Mouse (Mus musculus) testis, adult 2 months (tissue): ENCODE results near the gene Celf3. TPM values are rescaled to one million over a fixed set of nuclear protein-coding genes. Genes with fewer than 3 reads are reported as not detected.

Experiments
- H3K27ac ChIP-seq: fragments of 200-500 bp; 2 replicates; pipeline ENCODE4 v1.5.1; 2012; ENCODE audit warnings: low read depth, low read length; ENCODE audit not compliant: control insufficient read depth, insufficient read depth
- H3K27me3 ChIP-seq: fragments of 200-500 bp; 2 replicates; pipeline ENCODE4 v1.6.1; 2012; ENCODE audit warnings: mild to moderate bottlenecking, low read length, moderate library complexity; ENCODE audit not compliant: control insufficient read depth, insufficient read depth
- H3K36me3 ChIP-seq: fragments of 200-500 bp; 2 replicates; pipeline ENCODE4 v1.6.1; 2012; ENCODE audit warnings: mild to moderate bottlenecking, low read length; ENCODE audit not compliant: control insufficient read depth, insufficient read depth
- H3K4me1 ChIP-seq: fragments of 200-500 bp; 2 replicates; pipeline ENCODE4 v1.6.1; 2012; ENCODE audit warnings: low read length; ENCODE audit not compliant: control insufficient read depth, insufficient read depth
- H3K4me3 ChIP-seq: fragments of 200-500 bp; 2 replicates; pipeline ENCODE4 v1.5.1; 2012; ENCODE audit warnings: low read depth, mild to moderate bottlenecking, low read length, moderate library complexity, mixed read lengths; ENCODE audit not compliant: control insufficient read depth
- CTCF ChIP-seq: fragments of 200-500 bp; IDR thresholded peaks from 2 replicates; pipeline ENCODE4 v1.5.1; 2012; ENCODE audit warnings: low read depth, mild to moderate bottlenecking, inconsistent platforms, low read length, moderate library complexity; ENCODE audit not compliant: control insufficient read depth, insufficient read depth, insufficient replicate concordance
- POLR2A ChIP-seq: fragments of 200-500 bp; IDR thresholded peaks from 2 replicates; pipeline ENCODE4 v1.6.1; 2012; ENCODE audit warnings: low read depth, mild to moderate bottlenecking, inconsistent platforms, low read length, moderate library complexity; ENCODE audit not compliant: control insufficient read depth
- polyA plus RNA-seq: library from polyadenylated mRNA; depleted of rRNA; stranded (reverse); fragments of >200 nt; gene quantifications from 2 replicates; pipeline ENCODE4 v1.2.3, GENCODE M21; 2012

Celf3 gene
- polyA plus RNA-seq, 1 experiment: 256 TPM

DNA sequence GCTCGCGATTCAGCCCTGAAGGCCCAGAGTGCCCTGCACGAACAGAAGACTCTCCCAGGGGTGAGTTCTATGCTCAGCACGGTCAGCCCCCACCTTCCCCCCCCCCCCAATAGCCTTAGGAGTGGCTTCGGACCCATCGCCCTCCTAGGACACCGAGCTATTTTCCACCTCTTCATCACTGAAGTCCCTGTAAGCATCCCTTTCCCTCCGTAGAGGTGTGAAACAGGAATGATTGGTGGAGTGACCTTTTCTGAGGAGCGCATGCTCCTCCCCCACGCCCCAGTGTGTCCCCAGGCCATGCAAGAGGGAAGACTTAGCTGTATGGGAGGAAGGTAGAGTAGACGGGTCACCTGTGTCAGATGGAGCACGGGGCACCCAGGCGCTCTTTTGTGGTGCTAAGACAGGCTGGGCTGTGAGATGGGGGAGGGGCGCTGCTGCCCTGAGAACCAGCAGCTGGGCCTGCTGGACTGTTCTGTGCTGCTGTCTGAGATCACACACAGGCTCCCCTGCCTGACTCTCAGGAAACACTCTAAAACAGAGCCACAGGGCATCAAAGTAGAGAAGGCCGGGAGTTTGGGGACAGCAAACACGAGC is 2.3 kb downstream of the Celf3 start, which contains the start of gene Riiad1:
Riiad1 (minus strand) TSS at position 51 of the 594 bp plus-strand sequence.
- TF ChIP-seq CTCF (no peak), POLR2A (no peak)
- Histone ChIP-seq H3K4me3 (peak within 1 kb of the TSS; percentile 86), H3K36me3 (no peaks in the 10 kb centered on the region), H3K4me1 (peaks cover 9% of the 10 kb centered on the region), H3K27ac (no peak within 1 kb of the TSS), H3K27me3 (no peaks in the 10 kb centered on the region)

DNA sequence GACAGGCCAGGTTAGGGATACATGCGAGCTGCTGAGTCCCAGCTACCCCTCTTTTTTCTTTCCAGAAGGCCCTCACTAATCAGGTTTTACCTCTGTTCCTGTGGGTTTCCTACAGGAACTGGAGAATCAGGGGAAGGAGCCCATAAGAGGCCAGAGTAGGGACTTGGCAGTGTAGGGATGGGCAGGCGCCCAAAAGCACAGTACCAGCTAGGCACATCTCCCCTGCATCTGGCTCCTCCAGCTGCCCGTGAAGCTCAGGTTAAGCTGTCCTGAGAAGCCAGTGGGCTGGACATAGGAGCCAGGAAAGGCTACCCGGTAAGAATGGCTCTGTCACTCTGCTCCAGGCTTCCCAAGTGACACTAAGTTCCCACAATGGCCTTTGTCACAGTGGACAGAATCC is 3.3 kb downstream of the Celf3 start:
- Histone ChIP-seq H3K36me3 (no peaks in the 10 kb centered on the region), H3K4me3 (peak overlapping the region; percentile 86), H3K4me1 (peaks cover 9% of the 10 kb centered on the region), H3K27me3 (no peaks in the 10 kb centered on the region), H3K27ac (no peak overlapping the region)
- no peak for TF ChIP-seq POLR2A
- no peak for TF ChIP-seq CTCF

DNA sequence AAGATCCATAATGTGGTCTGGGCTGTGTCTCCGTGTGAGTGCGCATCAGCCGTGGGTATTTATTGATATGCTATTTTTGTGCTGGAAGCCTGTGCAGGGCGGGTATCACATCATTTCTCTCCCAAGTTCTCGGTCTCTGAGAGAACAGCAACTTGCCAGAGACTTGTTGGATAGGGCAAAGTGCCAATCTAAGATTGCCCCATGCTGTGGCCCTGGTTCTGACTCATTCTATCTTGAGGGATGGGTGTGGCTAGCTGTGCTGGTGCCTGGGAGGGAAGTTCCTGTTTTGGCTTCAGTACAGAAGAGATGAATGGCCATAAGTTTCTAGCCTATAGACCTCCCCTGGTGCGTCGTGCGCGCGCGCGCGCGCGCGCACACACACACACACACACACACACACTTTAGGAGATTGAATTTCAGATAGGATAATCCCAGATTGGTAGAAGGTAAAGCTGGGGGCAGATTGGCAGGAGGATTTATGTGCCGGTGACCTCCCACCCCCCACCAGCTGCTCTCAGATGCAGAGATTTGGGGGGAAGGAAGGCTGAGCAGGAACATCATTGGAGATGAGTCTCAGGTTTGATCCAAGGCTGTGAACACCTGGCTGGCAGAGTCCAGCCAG is 4.8 kb downstream of the Celf3 start:
- Histone ChIP-seq H3K27ac (0 out of 2 replicates have a peak overlapping the region, but pooled peaks have one; percentile 30), H3K27me3 (no peaks in the 10 kb centered on the region), H3K36me3 (no peaks in the 10 kb centered on the region), H3K4me1 (peaks cover 9% of the 10 kb centered on the region), H3K4me3 (peak overlapping the region; percentile 83)
- TF ChIP-seq CTCF (no peak), POLR2A (no peak)

DNA sequence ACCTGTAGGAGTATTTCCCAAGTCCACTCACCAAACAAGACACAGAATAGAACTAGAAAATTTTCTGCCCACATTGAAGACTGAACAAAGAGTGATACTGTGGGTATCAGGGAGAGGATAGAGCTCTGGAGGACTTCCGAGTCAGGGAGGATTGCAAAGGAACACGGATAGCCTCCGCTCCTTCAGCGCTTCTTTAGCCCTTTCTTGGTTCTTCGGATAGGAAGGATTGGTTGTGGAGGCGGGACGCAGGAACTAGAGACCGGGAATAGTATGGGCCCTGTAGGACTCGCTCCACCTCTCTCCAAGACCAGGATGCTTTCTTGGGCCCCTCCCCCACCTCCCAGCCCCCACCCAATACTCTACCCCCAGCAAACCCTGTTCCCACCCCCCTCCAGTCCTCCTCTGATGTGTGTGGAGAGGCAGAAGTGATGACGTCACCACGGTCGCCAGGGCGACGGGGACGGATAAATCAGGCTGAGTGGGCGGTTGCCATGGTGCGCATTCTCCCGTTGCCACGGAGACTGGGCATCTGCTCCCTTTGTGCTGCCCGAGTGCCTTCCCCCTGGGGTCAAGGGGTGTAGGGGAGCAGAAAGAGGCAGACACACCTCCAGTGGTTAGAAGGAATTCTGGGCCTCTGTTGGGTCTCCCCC is 5.8 kb downstream of the Celf3 start:
- TF ChIP-seq POLR2A: peak; percentile 82; the same call in 1 of the 2 replicates
- no peak for TF ChIP-seq CTCF
- Histone ChIP-seq H3K27ac (peak overlapping the region; percentile 75), H3K4me1 (peaks cover 9% of the 10 kb centered on the region), H3K36me3 (no peaks in the 10 kb centered on the region), H3K27me3 (no peaks in the 10 kb centered on the region), H3K4me3 (peak overlapping the region; percentile 83)

DNA sequence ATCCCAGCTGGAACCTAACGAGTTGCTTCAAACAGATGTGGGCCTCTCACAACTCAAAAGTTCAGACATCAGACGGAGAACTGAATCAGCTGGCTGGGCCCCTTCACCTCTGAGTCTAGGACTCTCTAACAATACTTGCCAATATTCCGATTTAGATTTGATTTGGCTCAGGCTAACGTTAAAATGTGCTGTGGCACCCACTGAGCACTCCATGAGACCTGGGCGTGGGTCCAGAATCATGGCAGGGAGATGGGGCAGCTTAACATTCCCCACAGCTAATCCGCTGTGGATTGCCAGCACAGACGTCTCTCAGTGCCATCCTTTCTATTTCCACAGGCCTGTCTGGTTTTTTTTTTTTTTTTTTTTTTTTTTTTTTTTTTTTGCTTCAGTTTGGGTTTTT is 7.8 kb downstream of the Celf3 start:
- H3K4me1 ChIP-seq: peaks cover 7% of the 10 kb centered on the region
- peak overlapping the region; percentile 83 for H3K4me3 ChIP-seq
- no peaks in the 10 kb centered on the region for H3K36me3 ChIP-seq
- no peaks in the 10 kb centered on the region for H3K27me3 ChIP-seq
- no peak overlapping the region for H3K27ac ChIP-seq
- no peak for TF ChIP-seq POLR2A
- no peak for TF ChIP-seq CTCF

DNA sequence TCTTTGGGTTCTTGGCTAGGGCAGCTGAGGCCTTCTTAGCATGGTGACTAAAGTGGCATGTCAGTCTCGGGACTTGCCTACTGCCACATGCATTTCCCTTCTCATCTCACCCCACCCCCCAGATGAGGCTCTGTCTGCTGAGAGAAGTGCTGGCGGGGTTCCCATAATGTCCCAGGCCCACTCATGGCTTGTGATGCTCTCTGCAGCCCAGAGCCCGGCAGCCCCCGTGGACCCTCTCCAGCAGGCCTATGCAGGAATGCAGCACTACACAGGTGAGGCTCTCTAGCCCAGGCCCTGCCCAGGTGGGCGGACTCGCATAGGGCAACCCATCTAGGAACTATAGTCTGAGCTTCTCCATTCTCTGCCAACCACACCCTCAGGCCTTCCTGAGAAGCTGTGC is 9.5 kb downstream of the Celf3 start:
- peak overlapping the region; percentile 22 for H3K4me3 ChIP-seq
- H3K4me1 ChIP-seq: peaks cover 7% of the 10 kb centered on the region
- H3K27me3 ChIP-seq: no peaks in the 10 kb centered on the region
- no peak for TF ChIP-seq POLR2A
- no peak for TF ChIP-seq CTCF
- no peaks in the 10 kb centered on the region for H3K36me3 ChIP-seq
- H3K27ac ChIP-seq: no peak overlapping the region

DNA sequence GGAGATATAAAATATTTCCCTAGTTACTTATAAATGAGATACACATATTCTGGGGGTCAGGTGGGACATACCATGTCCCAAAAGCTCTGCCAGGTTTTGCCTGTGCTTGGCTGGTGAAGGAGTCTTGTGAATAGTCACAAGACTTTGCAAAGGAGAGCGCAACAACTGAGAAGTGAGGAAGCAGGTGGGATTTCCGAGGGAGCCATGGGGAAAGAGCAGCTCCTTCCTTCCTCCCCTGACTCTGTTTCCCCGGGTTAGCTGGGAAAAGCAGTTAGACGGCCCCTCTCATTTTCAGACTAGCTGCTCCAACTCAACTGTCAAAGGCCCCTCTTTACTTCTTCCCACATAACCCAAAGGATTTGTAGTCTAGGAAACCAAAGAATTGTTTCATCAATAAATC is 19.1 kb downstream of the Celf3 start:
- Histone ChIP-seq H3K27ac (no peak overlapping the region), H3K27me3 (no peaks in the 10 kb centered on the region), H3K4me3 (no peak overlapping the region), H3K4me1 (no peaks in the 10 kb centered on the region), H3K36me3 (no peaks in the 10 kb centered on the region; the same call in 1 of the 2 replicates)
- TF ChIP-seq CTCF (no peak), POLR2A (no peak)
